Mouse (Mus musculus) hindbrain, embryonic 11.5 days (tissue): ENCODE measurements around the gene Alkbh3. TPM values are rescaled to one million over a fixed set of nuclear protein-coding genes. Genes with fewer than 3 reads are reported as not detected.

Source experiments
- ATAC-seq: fragments of 200-750 bp; cut with Nextera tagmentation; 2 replicates; pipeline ENCODE4 v1.8.0; 2017; ENCODE audit warnings: mild to moderate bottlenecking, moderate TSS enrichment, moderate library complexity; ENCODE audit not compliant: low FRiP score
- DNase-seq: peaks from one replicate; pipeline ENCODE4 v3.0.0-alpha.2; 2015; ENCODE audit warnings: low spot score
- H3K27ac ChIP-seq: fragments of 300-500 bp; sonication (generic); 2 replicates; pipeline ENCODE4 v1.5.1; 2014; ENCODE audit warnings: mild to moderate bottlenecking, low read depth, low read length
- H3K27me3 ChIP-seq: fragments of 300-500 bp; sonication (generic); 2 replicates; pipeline ENCODE4 v1.6.1; 2014; ENCODE audit warnings: mild to moderate bottlenecking, low read length, moderate library complexity, mixed read lengths; ENCODE audit not compliant: control insufficient read depth, insufficient read depth
- H3K36me3 ChIP-seq: fragments of 300-500 bp; sonication (generic); 2 replicates; pipeline ENCODE4 v1.6.1; 2014; ENCODE audit warnings: mild to moderate bottlenecking, low read length, moderate library complexity, mixed read lengths; ENCODE audit not compliant: control insufficient read depth, insufficient read depth
- H3K4me1 ChIP-seq: fragments of 300-500 bp; sonication (generic); replicated peaks from 2 replicates; pipeline ENCODE4 v1.6.1; 2014; ENCODE audit warnings: low read length, mixed read lengths; ENCODE audit not compliant: control insufficient read depth, insufficient read depth
- H3K4me2 ChIP-seq: fragments of 300-500 bp; sonication (generic); replicated peaks from 2 replicates; pipeline ENCODE4 v1.6.1; 2014; ENCODE audit warnings: mild to moderate bottlenecking, low read depth, low read length
- H3K4me3 ChIP-seq: fragments of 300-500 bp; sonication (generic); 2 replicates; pipeline ENCODE4 v1.5.1; 2014; ENCODE audit warnings: low read depth, low read length
- H3K9ac ChIP-seq: fragments of 300-500 bp; sonication (generic); 2 replicates; pipeline ENCODE4 v1.6.1; 2014; ENCODE audit warnings: low read depth, low read length
- H3K9me3 ChIP-seq: fragments of 300-500 bp; sonication (generic); 2 replicates; pipeline ENCODE4 v1.6.1; 2016; ENCODE audit warnings: low read length; ENCODE audit not compliant: control insufficient read depth
- WGBS: fragments of 180-500 bp; shearing (Covaris S2); extraction: QIAGEN DNeasy Blood & Tissue Kit; methylation state at CpG from one replicate; pipeline ENCODE4 v1.1.7; 2014; 5-methylcytosine and 5-hydroxymethylcytosine counted together
- polyA plus RNA-seq: library from polyadenylated mRNA; unstranded; fragments of >200 nt; fragmentation: Nextera tagmentation; extraction: Ambion mirVana; gene quantifications from 2 replicates; pipeline ENCODE4 v1.2.1, GENCODE M21; 2014

The Alkbh3 gene
- polyA plus RNA-seq, 1 experiment from 2014 or later = 51.9 TPM

DNA sequence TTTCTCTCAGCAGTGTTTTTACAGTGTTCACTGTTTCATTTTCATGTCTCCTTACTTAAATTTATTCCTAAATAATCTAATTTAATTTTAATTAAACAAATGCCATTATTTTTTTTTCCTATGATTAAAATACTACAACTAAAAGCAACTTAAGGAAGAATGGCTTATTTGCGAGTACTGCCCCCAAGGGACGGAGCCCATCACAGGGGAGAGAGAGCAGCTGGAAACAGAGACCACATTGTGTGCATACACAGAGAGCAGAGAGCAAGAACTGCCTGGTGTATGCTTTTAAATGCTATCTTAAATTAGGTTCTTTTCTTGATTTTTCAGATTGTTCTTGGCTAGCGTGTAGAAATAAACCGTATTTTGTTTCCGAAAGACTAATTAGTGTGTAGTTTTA lies 63.6 kb downstream of the Alkbh3 start:
- 66% methylated on average over 5 of the region's 5 CpGs for WGBS
- no peaks in the 10 kb centered on the region for H3K4me1 ChIP-seq
- no peaks in the 10 kb centered on the region for H3K9me3 ChIP-seq
- no peak overlapping the region for H3K9ac ChIP-seq
- no peaks in the 10 kb centered on the region for H3K27me3 ChIP-seq
- ATAC-seq (no peak), DNase-seq (no peak)
- no peak overlapping the region for H3K4me2 ChIP-seq
- no peak overlapping the region for H3K4me3 ChIP-seq
- no peaks in the 10 kb centered on the region for H3K36me3 ChIP-seq
- H3K27ac ChIP-seq = no peak overlapping the region

DNA sequence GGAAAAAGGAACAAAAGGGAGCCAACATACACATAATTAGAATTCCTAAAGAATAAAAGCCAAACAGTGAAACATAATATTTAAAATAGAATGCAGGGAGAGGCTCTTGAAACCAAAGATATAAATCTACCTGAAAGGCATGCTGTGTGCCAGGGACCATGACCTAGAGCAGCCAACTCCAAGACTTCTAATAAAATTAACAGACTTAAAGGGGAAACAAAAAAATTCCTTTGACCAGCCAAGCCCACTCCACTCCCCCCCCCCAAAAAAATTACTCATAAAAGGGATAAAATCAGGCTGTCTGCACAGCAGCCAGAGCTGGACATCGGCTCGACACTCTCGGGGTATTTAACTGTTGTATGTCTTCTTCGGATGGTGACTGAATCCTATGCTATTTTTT lies 65.8 kb downstream of the Alkbh3 start:
- no peak overlapping the region for H3K9ac ChIP-seq
- H3K4me1 ChIP-seq = no peaks in the 10 kb centered on the region
- no peak overlapping the region for H3K4me3 ChIP-seq
- no peak for DNase-seq
- H3K36me3 ChIP-seq = no peaks in the 10 kb centered on the region
- no peak for ATAC-seq
- H3K27me3 ChIP-seq = no peaks in the 10 kb centered on the region
- WGBS = 96% methylated on average over 4 of the region's 4 CpGs
- no peak overlapping the region for H3K27ac ChIP-seq
- no peaks in the 10 kb centered on the region for H3K9me3 ChIP-seq
- H3K4me2 ChIP-seq = no peak overlapping the region

DNA sequence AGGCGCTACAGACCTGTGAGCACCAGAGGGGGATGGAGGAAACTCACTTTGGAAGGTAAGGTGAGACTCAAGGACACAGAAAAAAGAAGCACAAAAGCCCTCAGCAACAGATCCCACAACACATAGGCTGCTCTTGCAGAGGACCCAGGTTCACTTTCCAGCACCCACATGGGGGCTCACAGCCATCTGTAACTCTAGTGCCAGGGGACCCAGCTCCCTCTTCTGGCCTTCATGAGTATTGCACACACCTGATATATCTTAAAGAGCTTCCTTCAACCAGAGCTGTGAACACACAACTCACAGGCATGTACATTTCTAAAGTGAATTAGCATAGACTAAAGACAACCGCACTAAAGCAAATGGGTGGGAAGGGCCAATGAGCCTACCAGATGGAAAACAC lies 66.5 kb downstream of the Alkbh3 start:
- no peaks in the 10 kb centered on the region for H3K9me3 ChIP-seq
- H3K27ac ChIP-seq = no peak overlapping the region
- ATAC-seq (no peak), DNase-seq (no peak)
- no peak overlapping the region for H3K4me2 ChIP-seq
- H3K36me3 ChIP-seq = no peaks in the 10 kb centered on the region
- H3K27me3 ChIP-seq = no peaks in the 10 kb centered on the region
- H3K9ac ChIP-seq = no peak overlapping the region
- WGBS = 88% methylated on average over 2 of the region's 2 CpGs
- H3K4me1 ChIP-seq = no peaks in the 10 kb centered on the region
- no peak overlapping the region for H3K4me3 ChIP-seq

DNA sequence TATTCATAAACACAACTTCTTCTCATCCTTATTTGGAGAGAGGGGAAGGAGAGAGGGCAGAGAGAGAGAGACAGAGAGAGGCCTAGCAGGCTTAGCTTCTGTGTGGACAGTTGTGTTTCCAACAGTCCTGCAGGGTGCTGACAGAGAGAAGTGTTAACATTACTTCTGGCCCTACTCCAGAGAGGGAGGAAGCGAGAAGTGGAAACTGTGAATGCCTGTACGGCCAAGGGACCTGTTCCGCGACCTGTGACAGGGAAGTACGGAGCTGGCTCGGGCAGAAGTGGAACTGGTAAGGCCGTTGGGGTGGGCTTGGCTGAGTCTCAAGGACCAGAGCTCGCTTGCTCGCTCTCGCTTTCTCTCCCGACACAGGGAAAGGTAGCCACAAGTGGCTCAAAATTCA lies 68.9 kb downstream of the Alkbh3 start:
- Histone ChIP-seq H3K27me3 (no peaks in the 10 kb centered on the region), H3K4me2 (no peak overlapping the region), H3K9me3 (no peaks in the 10 kb centered on the region), H3K36me3 (no peaks in the 10 kb centered on the region), H3K4me1 (no peaks in the 10 kb centered on the region), H3K4me3 (no peak overlapping the region), H3K9ac (no peak overlapping the region), H3K27ac (no peak overlapping the region)
- DNase-seq (no peak), ATAC-seq (no peak)
- 88% methylated on average over 11 of the region's 11 CpGs for WGBS

DNA sequence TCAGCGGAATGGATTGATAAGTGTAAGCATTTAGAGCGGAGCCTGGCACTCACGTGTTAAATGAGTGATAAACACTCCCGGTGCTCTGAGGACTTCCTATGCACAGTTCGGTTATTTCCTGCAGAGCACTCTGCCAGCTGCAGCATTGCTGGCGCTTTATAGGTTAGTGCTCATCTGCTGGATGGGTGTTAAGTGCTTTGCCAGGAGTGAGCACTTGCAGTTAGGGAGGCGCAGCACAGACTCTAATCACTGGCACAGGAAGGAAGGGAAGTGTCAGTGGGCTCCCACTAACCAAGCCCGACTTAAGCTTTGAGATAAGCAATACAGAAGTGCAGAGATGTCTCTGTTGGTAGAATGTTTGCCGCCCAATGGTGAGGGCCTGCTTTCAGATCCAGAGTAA lies 72.1 kb downstream of the Alkbh3 start:
- Histone ChIP-seq H3K4me1 (no peaks in the 10 kb centered on the region), H3K27ac (no peak overlapping the region), H3K4me3 (no peak overlapping the region), H3K36me3 (no peaks in the 10 kb centered on the region), H3K27me3 (no peaks in the 10 kb centered on the region), H3K9ac (no peak overlapping the region), H3K4me2 (no peak overlapping the region), H3K9me3 (no peaks in the 10 kb centered on the region)
- ATAC-seq = no peak
- 84% methylated on average over 9 of the region's 9 CpGs for WGBS
- no peak for DNase-seq

Other genes with a start within 250 kb of the Alkbh3 start
- 54.4 and 68.6 TPM in 2 replicates for gene Ext2, start 188.2 kb downstream of the Alkbh3 start, polyA plus RNA-seq
- 7.4 and 7.5 TPM in 2 replicates for gene Accs, start 160.9 kb downstream of the Alkbh3 start, polyA plus RNA-seq
- 0.69 TPM in 1 of 2 replicates, not detected in the other for gene Accsl, start 141.7 kb downstream of the Alkbh3 start, polyA plus RNA-seq
- gene Gm13889, start 53.6 kb downstream of the Alkbh3 start, polyA plus RNA-seq = 3.3 and 5.7 TPM in 2 replicates
- gene Gm27027, start 14.5 kb downstream of the Alkbh3 start, polyA plus RNA-seq = not detected in 2 replicates
- 129 and 132 TPM in 2 replicates for gene Hsd17b12, start 147.2 kb upstream of the Alkbh3 start, polyA plus RNA-seq